Mouse (Mus musculus) erythroblast, embryonic 14.5 days (primary cell): Measurements from ENCODE around the gene Pheta1. TPM values are rescaled to one million over a fixed set of nuclear protein-coding genes. Genes with fewer than 3 reads are reported as not detected.

Experiments
- H3K27me3 ChIP-seq: 2 replicates; pipeline ENCODE4 v1.6.1; 2012; ENCODE audit warnings: inconsistent platforms; ENCODE audit not compliant: control insufficient read depth
- H3K36me3 ChIP-seq: 2 replicates; pipeline ENCODE4 v1.6.1; 2012; ENCODE audit warnings: mild to moderate bottlenecking, inconsistent platforms; ENCODE audit not compliant: control insufficient read depth
- H3K4me1 ChIP-seq: 2 replicates; pipeline ENCODE4 v1.6.1; 2012; ENCODE audit warnings: inconsistent platforms; ENCODE audit not compliant: control insufficient read depth
- H3K4me3 ChIP-seq: replicated peaks from 2 replicates; pipeline ENCODE3; 2012; ENCODE audit warnings: moderate library complexity, mild to moderate bottlenecking, inconsistent platforms
- H3K9me3 ChIP-seq: 2 replicates; pipeline ENCODE4 v1.6.1; 2012; ENCODE audit warnings: low read length, inconsistent platforms, mixed read lengths; ENCODE audit not compliant: control insufficient read depth
- GATA1 ChIP-seq: IDR thresholded peaks from 2 replicates; pipeline ENCODE4 v1.6.1; 2012; ENCODE audit warnings: low read length, inconsistent platforms, mixed read lengths
- TAL1 ChIP-seq: IDR thresholded peaks from 3 replicates; pipeline ENCODE4 v1.6.1; 2012; ENCODE audit warnings: low read length, inconsistent platforms, mixed read lengths
- polyA plus RNA-seq: library from polyadenylated mRNA; stranded (reverse); fragments of >175 nt; gene quantifications from 2 replicates; pipeline ENCODE4 v1.2.3, GENCODE M21; 2012

The Pheta1 gene
- polyA plus RNA-seq, 1 experiment, result 0.17 TPM

GRCm38 (mm10) chr5:121870832-121871231 lies 22.0 kb downstream of the Pheta1 start:
- TF ChIP-seq TAL1 (no peak), GATA1 (no peak)
- no peaks in the 10 kb centered on the region for H3K27me3 ChIP-seq
- H3K4me1 ChIP-seq, result no peaks in the 10 kb centered on the region
- H3K9me3 ChIP-seq, result no peaks in the 10 kb centered on the region
- no peaks in the 10 kb centered on the region; the same call in 1 of the 2 replicates for H3K36me3 ChIP-seq
- H3K4me3 ChIP-seq, result no peak overlapping the region

GRCm38 (mm10) chr5:121871515-121872030 lies 22.8 kb downstream of the Pheta1 start:
- Histone ChIP-seq H3K4me3 (no peak overlapping the region), H3K4me1 (no peaks in the 10 kb centered on the region), H3K9me3 (no peaks in the 10 kb centered on the region), H3K36me3 (no peaks in the 10 kb centered on the region; the same call in 1 of the 2 replicates), H3K27me3 (no peaks in the 10 kb centered on the region)
- no peak for TF ChIP-seq TAL1
- no peak for TF ChIP-seq GATA1

- TF ChIP-seq TAL1, result no peak
- TF ChIP-seq GATA1, result no peak
- Histone ChIP-seq H3K36me3 (no peaks in the 10 kb centered on the region; the same call in 1 of the 2 replicates), H3K4me3 (no peak overlapping the region), H3K9me3 (no peaks in the 10 kb centered on the region), H3K27me3 (no peaks in the 10 kb centered on the region), H3K4me1 (no peaks in the 10 kb centered on the region)
Measured at GRCm38 (mm10) chr5:121872158-121872557, 23.4 kb downstream of the Pheta1 start.

- Histone ChIP-seq H3K36me3 (no peaks in the 10 kb centered on the region; the same call in 1 of the 2 replicates), H3K4me1 (no peaks in the 10 kb centered on the region), H3K9me3 (no peaks in the 10 kb centered on the region), H3K4me3 (no peak overlapping the region), H3K27me3 (no peaks in the 10 kb centered on the region)
- TF ChIP-seq GATA1 (no peak), TAL1 (no peak)
Measured at GRCm38 (mm10) chr5:121875041-121875440, 26.3 kb downstream of the Pheta1 start.

- no peak overlapping the region for H3K4me3 ChIP-seq
- no peak for TF ChIP-seq GATA1
- TF ChIP-seq TAL1, result no peak
- no peaks in the 10 kb centered on the region for H3K4me1 ChIP-seq
- H3K36me3 ChIP-seq, result no peaks in the 10 kb centered on the region; the same call in 1 of the 2 replicates
- no peaks in the 10 kb centered on the region for H3K9me3 ChIP-seq
- H3K27me3 ChIP-seq, result no peaks in the 10 kb centered on the region
Measured at GRCm38 (mm10) chr5:121876901-121877300, 28.1 kb downstream of the Pheta1 start.

GRCm38 (mm10) chr5:121878703-121879102 lies 29.9 kb downstream of the Pheta1 start:
- no peak overlapping the region for H3K4me3 ChIP-seq
- no peaks in the 10 kb centered on the region for H3K27me3 ChIP-seq
- no peak for TF ChIP-seq TAL1
- no peak for TF ChIP-seq GATA1
- H3K36me3 ChIP-seq, result no peaks in the 10 kb centered on the region
- H3K9me3 ChIP-seq, result no peaks in the 10 kb centered on the region
- H3K4me1 ChIP-seq, result no peaks in the 10 kb centered on the region

- no peaks in the 10 kb centered on the region for H3K27me3 ChIP-seq
- H3K4me1 ChIP-seq, result no peaks in the 10 kb centered on the region
- no peaks in the 10 kb centered on the region for H3K9me3 ChIP-seq
- no peaks in the 10 kb centered on the region for H3K36me3 ChIP-seq
- TF ChIP-seq TAL1 (no peak), GATA1 (no peak)
- H3K4me3 ChIP-seq, result no peak overlapping the region
Measured at GRCm38 (mm10) chr5:121879211-121879610, 30.4 kb downstream of the Pheta1 start.

- H3K36me3 ChIP-seq, result no peaks in the 10 kb centered on the region; the same call in 1 of the 2 replicates
- TF ChIP-seq TAL1, result no peak
- TF ChIP-seq GATA1, result no peak
- no peak overlapping the region for H3K4me3 ChIP-seq
- no peaks in the 10 kb centered on the region for H3K27me3 ChIP-seq
- peaks cover 11% of the 10 kb centered on the region for H3K9me3 ChIP-seq
- no peaks in the 10 kb centered on the region for H3K4me1 ChIP-seq
Measured at GRCm38 (mm10) chr5:121883356-121883755, 34.6 kb downstream of the Pheta1 start.

- Histone ChIP-seq H3K4me1 (no peaks in the 10 kb centered on the region), H3K36me3 (no peaks in the 10 kb centered on the region; the same call in 1 of the 2 replicates), H3K4me3 (no peak overlapping the region), H3K9me3 (peaks cover 11% of the 10 kb centered on the region), H3K27me3 (no peaks in the 10 kb centered on the region)
- TF ChIP-seq TAL1 (no peak), GATA1 (no peak)
Measured at GRCm38 (mm10) chr5:121889375-121889774, 40.6 kb downstream of the Pheta1 start.
